Mouse (Mus musculus) CH12.LX (cell line): Measurements from ENCODE around the gene Selenoo. TPM values are rescaled to one million over a fixed set of nuclear protein-coding genes. Genes with fewer than 3 reads are reported as not detected.

Experiments
- DNase-seq: peaks from one replicate; pipeline ENCODE4 v3.0.0-alpha.2; 2013; ENCODE audit errors: extremely low read depth
- H3K27ac ChIP-seq: 2 replicates; pipeline ENCODE4 v1.5.1; 2012; ENCODE audit warnings: low read depth, mild to moderate bottlenecking, control low read depth, moderate library complexity; ENCODE audit not compliant: insufficient read depth
- H3K27me3 ChIP-seq: replicated peaks from 2 replicates; pipeline ENCODE3; 2012; ENCODE audit warnings: inconsistent platforms
- H3K36me3 ChIP-seq, 2 experiments: replicated peaks in 1 of 2; 2 replicates each; pipeline versions ENCODE3 to v1.6.1; 2012; ENCODE audit warnings: inconsistent platforms in 1 of 2, low read length in 1 of 2, mild to moderate bottlenecking in 1 of 2, mixed read lengths in 1 of 2, moderate library complexity in 1 of 2; ENCODE audit not compliant: control insufficient read depth in 1 of 2, insufficient read depth in 1 of 2
- H3K4me1 ChIP-seq, 2 experiments: 2 replicates each; pipeline ENCODE4 v1.6.1; 2012; ENCODE audit warnings: inconsistent platforms in 1 of 2, moderate library complexity in 1 of 2; ENCODE audit not compliant: insufficient read depth in 2 of 2, control insufficient read depth in 1 of 2
- H3K4me2 ChIP-seq: 2 replicates; pipeline ENCODE4 v1.6.1; 2012; ENCODE audit warnings: low read depth, mild to moderate bottlenecking, control low read depth; ENCODE audit not compliant: poor library complexity, insufficient read depth, severe bottlenecking
- H3K4me3 ChIP-seq, 3 experiments: fragments of 150-350 bp in 1 of 3; sonication (generic) in 1 of 3; replicated peaks in 1 of 3; 2 replicates each; pipeline versions ENCODE3 to v1.5.1; 2011 to 2012; ENCODE audit warnings: low read depth in 2 of 3, low read length in 2 of 3, mild to moderate bottlenecking in 2 of 3, moderate library complexity in 2 of 3, control low read depth in 1 of 3, improper control_type of control experiment in 1 of 3, inconsistent platforms in 1 of 3, mixed read lengths in 1 of 3; ENCODE audit not compliant: poor library complexity in 1 of 3
- H3K79me2 ChIP-seq: replicated peaks from 2 replicates; pipeline ENCODE4 v1.6.1; 2012; ENCODE audit warnings: mild to moderate bottlenecking, moderate library complexity; ENCODE audit not compliant: control insufficient read depth, poor library complexity, insufficient read depth, severe bottlenecking; ENCODE audit errors: extremely low read depth
- H3K9ac ChIP-seq: 2 replicates; pipeline ENCODE4 v1.6.1; 2012; ENCODE audit warnings: low read depth, mild to moderate bottlenecking, control low read depth, moderate library complexity; ENCODE audit not compliant: insufficient read depth
- H3K9me3 ChIP-seq: replicated peaks from 2 replicates; pipeline ENCODE3; 2012; ENCODE audit warnings: low read length, inconsistent platforms, mixed read lengths
- CHD2 ChIP-seq: IDR thresholded peaks from 2 replicates; pipeline ENCODE4 v1.6.1; 2011; ENCODE audit warnings: low read length, improper control_type of control experiment
- ELF1 ChIP-seq: IDR thresholded peaks from 2 replicates; pipeline ENCODE4 v1.6.1; 2014; ENCODE audit warnings: low read depth, mild to moderate bottlenecking, inconsistent platforms, low read length, improper control_type of control experiment
- EP300 ChIP-seq: IDR thresholded peaks from 2 replicates; pipeline ENCODE4 v1.6.1; 2011; ENCODE audit warnings: low read length, improper control_type of control experiment
- ETS1 ChIP-seq: conservative IDR thresholded peaks from 2 replicates; pipeline ENCODE4 v1.6.1; 2012; ENCODE audit warnings: low read depth, mild to moderate bottlenecking, inconsistent platforms, low read length, improper control_type of control experiment, moderate library complexity
- GABPA ChIP-seq: IDR thresholded peaks from 2 replicates; pipeline ENCODE4 v1.6.1; 2012; ENCODE audit warnings: low read depth, low read length, improper control_type of control experiment, inconsistent platforms; ENCODE audit not compliant: insufficient replicate concordance
- IRF4 ChIP-seq: IDR thresholded peaks from 2 replicates; pipeline ENCODE4 v1.6.1; 2014; ENCODE audit warnings: low read depth, mild to moderate bottlenecking, inconsistent platforms, low read length, improper control_type of control experiment
- JUND ChIP-seq: conservative IDR thresholded peaks from 2 replicates; pipeline ENCODE4 v1.6.1; 2011; ENCODE audit warnings: low read depth, low read length, improper control_type of control experiment
- KAT2A ChIP-seq: IDR thresholded peaks from 2 replicates; pipeline ENCODE4 v1.6.1; 2012; ENCODE audit warnings: low read length, improper control_type of control experiment, inconsistent platforms; ENCODE audit not compliant: insufficient replicate concordance
- MAFK ChIP-seq: IDR thresholded peaks from 2 replicates; pipeline ENCODE4 v1.6.1; 2011; ENCODE audit warnings: low read length, improper control_type of control experiment; ENCODE audit not compliant: insufficient replicate concordance
- MAX ChIP-seq: IDR thresholded peaks from 2 replicates; pipeline ENCODE4 v1.6.1; 2011; ENCODE audit warnings: low read length, improper control_type of control experiment
- MEF2A ChIP-seq: IDR thresholded peaks from 2 replicates; pipeline ENCODE4 v1.6.1; 2014; ENCODE audit warnings: low read depth, mild to moderate bottlenecking, inconsistent platforms, low read length, improper control_type of control experiment, borderline replicate concordance
- MXI1 ChIP-seq: IDR thresholded peaks from 2 replicates; pipeline ENCODE4 v1.6.1; 2011; ENCODE audit warnings: mild to moderate bottlenecking, low read depth, low read length, improper control_type of control experiment
- NELFE ChIP-seq: IDR thresholded peaks from 2 replicates; pipeline ENCODE4 v1.6.1; 2011; ENCODE audit warnings: low read depth, low read length, improper control_type of control experiment
- NRF1 ChIP-seq: IDR thresholded peaks from 2 replicates; pipeline ENCODE4 v1.6.1; 2014; ENCODE audit warnings: low read depth, mild to moderate bottlenecking, inconsistent platforms, low read length, improper control_type of control experiment, moderate library complexity
- POLR2A ChIP-seq: IDR thresholded peaks from 2 replicates; pipeline ENCODE4 v1.6.1; 2011; ENCODE audit warnings: low read depth, mild to moderate bottlenecking, improper control_type of control experiment, low read length
- SMC3 ChIP-seq: IDR thresholded peaks from 2 replicates; pipeline ENCODE4 v1.6.1; 2011; ENCODE audit warnings: low read depth, low read length, improper control_type of control experiment
- TCF12 ChIP-seq: IDR thresholded peaks from 2 replicates; pipeline ENCODE4 v1.6.1; 2014; ENCODE audit warnings: low read depth, mild to moderate bottlenecking, inconsistent platforms, low read length, improper control_type of control experiment
- UBTF ChIP-seq: IDR thresholded peaks from 2 replicates; pipeline ENCODE4 v1.6.1; 2012; ENCODE audit warnings: low read depth, mild to moderate bottlenecking, inconsistent platforms, low read length, improper control_type of control experiment, moderate library complexity
- USF1 ChIP-seq: IDR thresholded peaks from 2 replicates; pipeline ENCODE4 v1.6.1; 2014; ENCODE audit warnings: low read depth, mild to moderate bottlenecking, inconsistent platforms, low read length, improper control_type of control experiment
- USF2 ChIP-seq: conservative IDR thresholded peaks from 2 replicates; pipeline ENCODE4 v1.6.1; 2011; ENCODE audit warnings: low read depth, low read length, improper control_type of control experiment
- ZKSCAN1 ChIP-seq: IDR thresholded peaks from 2 replicates; pipeline ENCODE4 v1.6.1; 2012; ENCODE audit warnings: low read depth, inconsistent platforms, low read length, improper control_type of control experiment, borderline replicate concordance
- ZNF384 ChIP-seq: IDR thresholded peaks from 2 replicates; pipeline ENCODE4 v1.6.1; 2012; ENCODE audit warnings: low read depth, low read length, improper control_type of control experiment, inconsistent platforms
- dilution Hi-C: fragments of 300-500 bp; cut with MboI; formaldehyde crosslinking; loops from 2 replicates; pipeline ENCODE4 v1.14.3; 2020; ENCODE audit warnings: low sequenced_read_pairs; ENCODE audit not compliant: extremely low pct_unique_long_range_greater_than_20kb, extremely low pct_ligation_motif_present
- in situ Hi-C: fragments of 300-500 bp; cut with MboI; formaldehyde crosslinking; loops from 3 replicates; pipeline ENCODE4 v1.14.3; 2019; ENCODE audit warnings: low sequenced_read_pairs, low pct_ligation_motif_present, low pct_unique_long_range_greater_than_20kb, mixed read lengths
- polyA plus RNA-seq: library from polyadenylated mRNA; unstranded; fragments of >175 nt; gene quantifications from 2 replicates; pipeline ENCODE4 v1.2.1, GENCODE M21; 2012; ENCODE audit warnings: low read depth; ENCODE audit not compliant: insufficient read length
- total RNA-seq, 2 experiments: library from RNA; depleted of rRNA; stranded (reverse); fragments of 300-350 nt in 1 of 2; fragments of >200 nt in 1 of 2; gene quantifications; 2 replicates each; pipeline ENCODE4 v1.2.3; 2012 to 2014

Gene Selenoo
- total and polyA plus RNA-seq, 3 experiments: 3.7 to 11.7 (median 8.7) TPM

GRCm38 (mm10) chr15:89125351-89125750 lies 36.5 kb downstream of the Selenoo start:
- in situ Hi-C loops: loop anchor here (5.0 kb wide), 1 partner anchor 82 kb away; no protein-coding TSS in a partner anchor
- H3K36me3 ChIP-seq: peaks cover 9 to 43% of the 10 kb centered on the region in 2 experiments
- peaks cover 9% of the 10 kb centered on the region for H3K27me3 ChIP-seq
- H3K9ac ChIP-seq: no peak overlapping the region
- no peak overlapping the region for H3K4me3 ChIP-seq
- H3K27ac ChIP-seq: no peak overlapping the region
- dilution Hi-C loops: no loop called here
- DNase-seq: no peak
- peaks cover 17% of the 10 kb centered on the region for H3K79me2 ChIP-seq
- peaks cover 9 to 51% of the 10 kb centered on the region in 2 experiments for H3K4me1 ChIP-seq
- no peak for TF ChIP-seq ETS1
- no peak for TF ChIP-seq MAX
- TF ChIP-seq IRF4: no peak
- TF ChIP-seq TCF12: no peak
- TF ChIP-seq KAT2A: no peak
- no peak for TF ChIP-seq MXI1
- H3K9me3 ChIP-seq: no peaks in the 10 kb centered on the region
- no peak overlapping the region for H3K4me2 ChIP-seq

- H3K79me2 ChIP-seq: peaks cover 12% of the 10 kb centered on the region
- H3K4me1 ChIP-seq: peaks cover 15 to 53% of the 10 kb centered on the region in 2 experiments
- in situ Hi-C loops: loop anchor here (5.0 kb wide), 1 partner anchor 81 kb away; no protein-coding TSS in a partner anchor
- H3K36me3 ChIP-seq: peaks cover 9 to 37% of the 10 kb centered on the region in 2 experiments
- H3K27ac ChIP-seq: no peak overlapping the region
- H3K27me3 ChIP-seq: peaks cover 14% of the 10 kb centered on the region
- H3K4me2 ChIP-seq: no peak overlapping the region
- dilution Hi-C loops: no loop called here
- H3K9ac ChIP-seq: no peak overlapping the region
- no peak for TF ChIP-seq USF1
- no peak for TF ChIP-seq CHD2
- TF ChIP-seq ZNF384: no peak
- no peak for TF ChIP-seq SMC3
- TF ChIP-seq POLR2A: no peak
- TF ChIP-seq MAFK: no peak
- no peaks in the 10 kb centered on the region for H3K9me3 ChIP-seq
- no peak overlapping the region for H3K4me3 ChIP-seq
- no peak for DNase-seq
Observed at GRCm38 (mm10) chr15:89126622-89127021, 37.7 kb downstream of the Selenoo start.

GRCm38 (mm10) chr15:89127364-89127940 lies 38.6 kb downstream of the Selenoo start:
- DNase-seq: no peak
- no peak for TF ChIP-seq USF1
- TF ChIP-seq GABPA: no peak
- TF ChIP-seq POLR2A: no peak
- TF ChIP-seq ETS1: no peak
- no peak for TF ChIP-seq KAT2A
- no peak for TF ChIP-seq ELF1
- no peak for TF ChIP-seq EP300
- no peak for TF ChIP-seq JUND
- TF ChIP-seq TCF12: no peak
- no peak for TF ChIP-seq USF2
- TF ChIP-seq MEF2A: no peak
- no peak for TF ChIP-seq CHD2
- no peak for TF ChIP-seq ZKSCAN1
- no peak for TF ChIP-seq NRF1
- no peak for TF ChIP-seq UBTF
- TF ChIP-seq NELFE: no peak
- peaks cover 4% of the 10 kb centered on the region for H3K79me2 ChIP-seq
- in situ Hi-C loops: loop anchor here (5.0 kb wide), 1 partner anchor 80 kb away; no protein-coding TSS in a partner anchor
- peaks cover 9 to 37% of the 10 kb centered on the region in 2 experiments for H3K36me3 ChIP-seq
- H3K27me3 ChIP-seq: peaks cover 20% of the 10 kb centered on the region
- peak overlapping the region; percentile 60 to 80 (median 69) for H3K4me3 ChIP-seq
- no peaks in the 10 kb centered on the region for H3K9me3 ChIP-seq
- H3K9ac ChIP-seq: no peak overlapping the region; the same call in 1 of the 2 replicates
- peaks cover 21 to 54% of the 10 kb centered on the region in 2 experiments for H3K4me1 ChIP-seq
- peak overlapping the region; percentile 68 for H3K4me2 ChIP-seq
- H3K27ac ChIP-seq: no peak overlapping the region
- dilution Hi-C loops: no loop called here
